ENCODE assay signal across 15 mouse cellular contexts in genomic region chr15:31319046-31319445, GRCm38 (mm10). TPM values are rescaled to one million over a fixed set of nuclear protein-coding genes. Genes with fewer than 3 reads are reported as not detected.
DNase-seq lines count a peak whose midpoint lies in the region; ATAC-seq and TF ChIP-seq lines count a peak whose summit lies in the region.
"Had no signal": no experiment of that assay in that cellular context is flagged by ENCODE, and none has a peak within 500 bp of the region (broad histone marks: within the 10 kb centered on the region; RNA-seq: fewer than 3 reads in every experiment).

No protein-coding gene starts in this region.

- WGBS in kidney, postnatal 0 days = 54% methylated on average over 4 of the region's 4 CpGs
- WGBS in neural tube, embryonic 13.5 days = 49% methylated on average over 4 of the region's 4 CpGs
- 44% methylated on average over 4 of the region's 4 CpGs for WGBS in embryonic facial prominence, embryonic 14.5 days
- 45% methylated on average over 4 of the region's 4 CpGs for WGBS in olfactory bulb, adult 2 months

- DNase-seq in kidney, postnatal 0 days (ENCODE audit: low spot score) = no peak
- DNase-seq in kidney, postnatal 10 days = no peak
- no peak for DNase-seq in neural tube, embryonic 10.5 days (ENCODE audit: extremely low spot score, low spot score)
- no peak for DNase-seq in embryonic facial prominence, embryonic 14.5 days (ENCODE audit: low spot score)
- DNase-seq in frontal cortex, adult 2 months (ENCODE audit: extremely low spot score in 1 of 2, low spot score in 1 of 2) = no peak
- DNase-seq: cerebellum, adult 8-10 months; heart, postnatal 4 days; kidney, adult 9 months; thymus, postnatal 25 days had no signal

- H3K4me1 ChIP-seq in kidney, postnatal 0 days (replicated peaks; ENCODE audit: insufficient read depth, low read length) = 0 out of 2 replicates have a peak, but pooled peaks cover 3% of the 10 kb centered on the region
- peaks cover 22% of the 10 kb centered on the region; the same call in 1 of the 2 replicates for H3K4me1 ChIP-seq in neural tube, embryonic 13.5 days (replicated peaks)
- peaks cover 20% of the 10 kb centered on the region for H3K4me1 ChIP-seq in embryonic facial prominence, embryonic 14.5 days (ENCODE audit: control insufficient read depth, insufficient read depth, low read length)
- H3K4me1 ChIP-seq in olfactory bulb, adult 2 months (ENCODE audit: control insufficient read depth, insufficient read depth, low read length) = peaks cover 18% of the 10 kb centered on the region
- H3K4me1 ChIP-seq: heart, embryonic 13.5 days had no signal

- H3K4me3 ChIP-seq in kidney, postnatal 0 days (replicated peaks; ENCODE audit: low read depth, low read length) = no peak overlapping the region
- H3K4me3 ChIP-seq in neural tube, embryonic 13.5 days = no peak overlapping the region
- H3K4me3 ChIP-seq in embryonic facial prominence, embryonic 14.5 days (ENCODE audit: low read depth, low read length) = no peak overlapping the region
- no peak overlapping the region for H3K4me3 ChIP-seq in olfactory bulb, adult 2 months (ENCODE audit: insufficient read depth, low read depth, low read length)
- H3K4me3 ChIP-seq: heart, embryonic 13.5 days; midbrain, embryonic 15.5 days had no signal

- no peak for TF ChIP-seq CTCF in kidney, postnatal 0 days (IDR thresholded peaks at IDR 0.05; ENCODE audit: low read depth)
- no peak for TF ChIP-seq CTCF in olfactory bulb, adult 2 months (IDR thresholded peaks at IDR 0.05; ENCODE audit: insufficient read depth, low read depth, low read length)

- H3K4me2 ChIP-seq in kidney, postnatal 0 days (ENCODE audit: low read length) = no peak overlapping the region
- H3K4me2 ChIP-seq in neural tube, embryonic 13.5 days = no peak overlapping the region
- no peak overlapping the region for H3K4me2 ChIP-seq in embryonic facial prominence, embryonic 14.5 days (ENCODE audit: low read depth, low read length)
- H3K4me2 ChIP-seq: heart, embryonic 13.5 days; midbrain, embryonic 15.5 days had no signal

- H3K27me3 ChIP-seq in kidney, postnatal 0 days (ENCODE audit: insufficient read depth, low read length) = no peaks in the 10 kb centered on the region
- no peaks in the 10 kb centered on the region for H3K27me3 ChIP-seq in neural tube, embryonic 13.5 days
- H3K27me3 ChIP-seq in embryonic facial prominence, embryonic 14.5 days (replicated peaks; ENCODE audit: control insufficient read depth, insufficient read depth, low read length) = no peaks in the 10 kb centered on the region
- H3K27me3 ChIP-seq: heart, embryonic 13.5 days; midbrain, embryonic 15.5 days had no signal

- H3K9me3 ChIP-seq in kidney, postnatal 0 days (replicated peaks; ENCODE audit: low read length) = no peaks in the 10 kb centered on the region
- no peaks in the 10 kb centered on the region for H3K9me3 ChIP-seq in neural tube, embryonic 13.5 days
- H3K9me3 ChIP-seq in embryonic facial prominence, embryonic 14.5 days (ENCODE audit: control insufficient read depth, low read length) = no peaks in the 10 kb centered on the region
- H3K9me3 ChIP-seq: heart, embryonic 13.5 days; midbrain, embryonic 15.5 days had no signal

- no peak overlapping the region for H3K27ac ChIP-seq in kidney, postnatal 0 days
- 0 out of 2 replicates have a peak overlapping the region, but pooled peaks have one; percentile 38 for H3K27ac ChIP-seq in neural tube, embryonic 13.5 days (replicated peaks)
- peak overlapping the region; percentile 84 for H3K27ac ChIP-seq in embryonic facial prominence, embryonic 14.5 days (replicated peaks; ENCODE audit: low read depth, low read length)
- peak overlapping the region; percentile 18; the same call in 1 of the 2 replicates for H3K27ac ChIP-seq in olfactory bulb, adult 2 months (ENCODE audit: insufficient read depth, low read depth, low read length)
- H3K27ac ChIP-seq: heart, embryonic 13.5 days; liver, embryonic 14.5 days; midbrain, embryonic 15.5 days; stomach, postnatal 0 days had no signal

- ATAC-seq in kidney, postnatal 0 days (replicated peaks; ENCODE audit: low FRiP score, low read depth) = 0 out of 2 replicates have a peak, but pooled peaks have one; percentile 4
- ATAC-seq in neural tube, embryonic 13.5 days (ENCODE audit: low read depth) = no peak
- ATAC-seq in embryonic facial prominence, embryonic 14.5 days (ENCODE audit: low read depth) = 0 out of 2 replicates have a peak, but pooled peaks have one; percentile 10
- ATAC-seq: midbrain, embryonic 15.5 days had no signal

- no peaks in the 10 kb centered on the region for H3K36me3 ChIP-seq in kidney, postnatal 0 days (ENCODE audit: insufficient read depth, low read length)
- H3K36me3 ChIP-seq in neural tube, embryonic 13.5 days = no peaks in the 10 kb centered on the region
- no peaks in the 10 kb centered on the region for H3K36me3 ChIP-seq in embryonic facial prominence, embryonic 14.5 days (ENCODE audit: control insufficient read depth, insufficient read depth, low read length)
- H3K36me3 ChIP-seq: heart, embryonic 13.5 days; midbrain, embryonic 15.5 days had no signal

- TF ChIP-seq POLR2A in olfactory bulb, adult 2 months (IDR thresholded peaks at IDR 0.05; ENCODE audit: insufficient read depth, low read depth, low read length) = no peak

- no peak overlapping the region for H3K9ac ChIP-seq in kidney, postnatal 0 days (ENCODE audit: low read depth, low read length)
- no peak overlapping the region for H3K9ac ChIP-seq in neural tube, embryonic 13.5 days
- no peak overlapping the region for H3K9ac ChIP-seq in embryonic facial prominence, embryonic 14.5 days (ENCODE audit: low read depth, low read length)
- H3K9ac ChIP-seq: heart, embryonic 13.5 days; liver, embryonic 14.5 days; midbrain, embryonic 15.5 days had no signal

RNA-seq across cellular contexts. Expression of gene Ankrd33b, which starts 48.5 kb away (rescaled TPM):
- polyA plus RNA-seq in kidney, postnatal 0 days (2015; fragmentation: Nextera tagmentation; extraction: Ambion mirVana) = 10.5 and 12.0 TPM in 2 replicates
- 0.83 and 0.99 TPM in 2 replicates for polyA plus RNA-seq in neural tube, embryonic 13.5 days (2015; fragmentation: Nextera tagmentation; extraction: Ambion mirVana)
- polyA plus RNA-seq in embryonic facial prominence, embryonic 14.5 days (2014; fragmentation: Nextera tagmentation; extraction: Ambion mirVana) = 1.0 and 1.1 TPM in 2 replicates
- polyA plus RNA-seq in olfactory bulb, adult 2 months (2012; ENCODE audit: insufficient read depth, insufficient read length, low replicate concordance, missing spikeins) = not detected in 2 replicates
- polyA plus RNA-seq in frontal cortex, adult 2 months (2012; rRNA removed) = 25.4 and 26.0 TPM in 2 replicates
